Mouse (Mus musculus) CH12.LX (cell line): Measurements from ENCODE around the gene Gm20662. TPM values are rescaled to one million over a fixed set of nuclear protein-coding genes. Genes with fewer than 3 reads are reported as not detected.

Experiments
- DNase-seq: peaks from one replicate; pipeline ENCODE4 v3.0.0-alpha.2; 2013; ENCODE audit errors: extremely low read depth
- H3K27ac ChIP-seq: 2 replicates; pipeline ENCODE4 v1.5.1; 2012; ENCODE audit warnings: low read depth, mild to moderate bottlenecking, control low read depth, moderate library complexity; ENCODE audit not compliant: insufficient read depth
- H3K27me3 ChIP-seq: replicated peaks from 2 replicates; pipeline ENCODE3; 2012; ENCODE audit warnings: inconsistent platforms
- H3K36me3 ChIP-seq, 2 experiments: replicated peaks in 1 of 2; 2 replicates each; pipeline versions ENCODE3 to v1.6.1; 2012; ENCODE audit warnings: inconsistent platforms in 1 of 2, low read length in 1 of 2, mild to moderate bottlenecking in 1 of 2, mixed read lengths in 1 of 2, moderate library complexity in 1 of 2; ENCODE audit not compliant: control insufficient read depth in 1 of 2, insufficient read depth in 1 of 2
- H3K4me1 ChIP-seq, 2 experiments: 2 replicates each; pipeline ENCODE4 v1.6.1; 2012; ENCODE audit warnings: inconsistent platforms in 1 of 2, moderate library complexity in 1 of 2; ENCODE audit not compliant: insufficient read depth in 2 of 2, control insufficient read depth in 1 of 2
- H3K4me2 ChIP-seq: 2 replicates; pipeline ENCODE4 v1.6.1; 2012; ENCODE audit warnings: low read depth, mild to moderate bottlenecking, control low read depth; ENCODE audit not compliant: poor library complexity, insufficient read depth, severe bottlenecking
- H3K4me3 ChIP-seq, 3 experiments: fragments of 150-350 bp in 1 of 3; sonication (generic) in 1 of 3; replicated peaks in 1 of 3; 2 replicates each; pipeline versions ENCODE3 to v1.5.1; 2011 to 2012; ENCODE audit warnings: low read depth in 2 of 3, low read length in 2 of 3, mild to moderate bottlenecking in 2 of 3, moderate library complexity in 2 of 3, control low read depth in 1 of 3, improper control_type of control experiment in 1 of 3, inconsistent platforms in 1 of 3, mixed read lengths in 1 of 3; ENCODE audit not compliant: poor library complexity in 1 of 3
- H3K79me2 ChIP-seq: replicated peaks from 2 replicates; pipeline ENCODE4 v1.6.1; 2012; ENCODE audit warnings: mild to moderate bottlenecking, moderate library complexity; ENCODE audit not compliant: control insufficient read depth, poor library complexity, insufficient read depth, severe bottlenecking; ENCODE audit errors: extremely low read depth
- H3K9ac ChIP-seq: 2 replicates; pipeline ENCODE4 v1.6.1; 2012; ENCODE audit warnings: low read depth, mild to moderate bottlenecking, control low read depth, moderate library complexity; ENCODE audit not compliant: insufficient read depth
- H3K9me3 ChIP-seq: replicated peaks from 2 replicates; pipeline ENCODE3; 2012; ENCODE audit warnings: low read length, inconsistent platforms, mixed read lengths
- BHLHE40 ChIP-seq: IDR thresholded peaks from 2 replicates; pipeline ENCODE4 v1.6.1; 2011; ENCODE audit warnings: mild to moderate bottlenecking, low read depth, low read length, improper control_type of control experiment
- E2F4 ChIP-seq: IDR thresholded peaks from 2 replicates; pipeline ENCODE4 v1.6.1; 2011; ENCODE audit warnings: low read depth, low read length, improper control_type of control experiment; ENCODE audit not compliant: insufficient replicate concordance
- ELF1 ChIP-seq: IDR thresholded peaks from 2 replicates; pipeline ENCODE4 v1.6.1; 2014; ENCODE audit warnings: low read depth, mild to moderate bottlenecking, inconsistent platforms, low read length, improper control_type of control experiment
- GABPA ChIP-seq: IDR thresholded peaks from 2 replicates; pipeline ENCODE4 v1.6.1; 2012; ENCODE audit warnings: low read depth, low read length, improper control_type of control experiment, inconsistent platforms; ENCODE audit not compliant: insufficient replicate concordance
- MAX ChIP-seq: IDR thresholded peaks from 2 replicates; pipeline ENCODE4 v1.6.1; 2011; ENCODE audit warnings: low read length, improper control_type of control experiment
- MAZ ChIP-seq: IDR thresholded peaks from 2 replicates; pipeline ENCODE4 v1.6.1; 2012; ENCODE audit warnings: low read depth, mild to moderate bottlenecking, inconsistent platforms, low read length, improper control_type of control experiment, moderate library complexity
- MEF2A ChIP-seq: IDR thresholded peaks from 2 replicates; pipeline ENCODE4 v1.6.1; 2014; ENCODE audit warnings: low read depth, mild to moderate bottlenecking, inconsistent platforms, low read length, improper control_type of control experiment, borderline replicate concordance
- MXI1 ChIP-seq: IDR thresholded peaks from 2 replicates; pipeline ENCODE4 v1.6.1; 2011; ENCODE audit warnings: mild to moderate bottlenecking, low read depth, low read length, improper control_type of control experiment
- MYC ChIP-seq: IDR thresholded peaks from 2 replicates; pipeline ENCODE4 v1.6.1; 2011; ENCODE audit warnings: low read depth, mild to moderate bottlenecking, improper control_type of control experiment, low read length
- PAX5 ChIP-seq: IDR thresholded peaks from 2 replicates; pipeline ENCODE4 v1.6.1; 2012; ENCODE audit warnings: low read length, inconsistent platforms, mixed read lengths
- RAD21 ChIP-seq: IDR thresholded peaks from 2 replicates; pipeline ENCODE4 v1.6.1; 2011; ENCODE audit warnings: low read depth, mild to moderate bottlenecking, low read length, improper control_type of control experiment, moderate library complexity
- TBP ChIP-seq: conservative IDR thresholded peaks from 2 replicates; pipeline ENCODE4 v1.6.1; 2011; ENCODE audit warnings: low read depth, low read length, improper control_type of control experiment
- TCF12 ChIP-seq: IDR thresholded peaks from 2 replicates; pipeline ENCODE4 v1.6.1; 2014; ENCODE audit warnings: low read depth, mild to moderate bottlenecking, inconsistent platforms, low read length, improper control_type of control experiment
- USF2 ChIP-seq: conservative IDR thresholded peaks from 2 replicates; pipeline ENCODE4 v1.6.1; 2011; ENCODE audit warnings: low read depth, low read length, improper control_type of control experiment
- dilution Hi-C: fragments of 300-500 bp; cut with MboI; formaldehyde crosslinking; loops from 2 replicates; pipeline ENCODE4 v1.14.3; 2020; ENCODE audit warnings: low sequenced_read_pairs; ENCODE audit not compliant: extremely low pct_unique_long_range_greater_than_20kb, extremely low pct_ligation_motif_present
- in situ Hi-C: fragments of 300-500 bp; cut with MboI; formaldehyde crosslinking; loops from 3 replicates; pipeline ENCODE4 v1.14.3; 2019; ENCODE audit warnings: low sequenced_read_pairs, low pct_ligation_motif_present, low pct_unique_long_range_greater_than_20kb, mixed read lengths
- polyA plus RNA-seq: library from polyadenylated mRNA; unstranded; fragments of >175 nt; gene quantifications from 2 replicates; pipeline ENCODE4 v1.2.1, GENCODE M21; 2012; ENCODE audit warnings: low read depth; ENCODE audit not compliant: insufficient read length
- total RNA-seq, 2 experiments: library from RNA; depleted of rRNA; stranded (reverse); fragments of 300-350 nt in 1 of 2; fragments of >200 nt in 1 of 2; gene quantifications; 2 replicates each; pipeline ENCODE4 v1.2.3; 2012 to 2014

Gene Gm20662
- total and polyA plus RNA-seq, 3 experiments, result 0.31 to 1.2 TPM; not detected in 1

DNA sequence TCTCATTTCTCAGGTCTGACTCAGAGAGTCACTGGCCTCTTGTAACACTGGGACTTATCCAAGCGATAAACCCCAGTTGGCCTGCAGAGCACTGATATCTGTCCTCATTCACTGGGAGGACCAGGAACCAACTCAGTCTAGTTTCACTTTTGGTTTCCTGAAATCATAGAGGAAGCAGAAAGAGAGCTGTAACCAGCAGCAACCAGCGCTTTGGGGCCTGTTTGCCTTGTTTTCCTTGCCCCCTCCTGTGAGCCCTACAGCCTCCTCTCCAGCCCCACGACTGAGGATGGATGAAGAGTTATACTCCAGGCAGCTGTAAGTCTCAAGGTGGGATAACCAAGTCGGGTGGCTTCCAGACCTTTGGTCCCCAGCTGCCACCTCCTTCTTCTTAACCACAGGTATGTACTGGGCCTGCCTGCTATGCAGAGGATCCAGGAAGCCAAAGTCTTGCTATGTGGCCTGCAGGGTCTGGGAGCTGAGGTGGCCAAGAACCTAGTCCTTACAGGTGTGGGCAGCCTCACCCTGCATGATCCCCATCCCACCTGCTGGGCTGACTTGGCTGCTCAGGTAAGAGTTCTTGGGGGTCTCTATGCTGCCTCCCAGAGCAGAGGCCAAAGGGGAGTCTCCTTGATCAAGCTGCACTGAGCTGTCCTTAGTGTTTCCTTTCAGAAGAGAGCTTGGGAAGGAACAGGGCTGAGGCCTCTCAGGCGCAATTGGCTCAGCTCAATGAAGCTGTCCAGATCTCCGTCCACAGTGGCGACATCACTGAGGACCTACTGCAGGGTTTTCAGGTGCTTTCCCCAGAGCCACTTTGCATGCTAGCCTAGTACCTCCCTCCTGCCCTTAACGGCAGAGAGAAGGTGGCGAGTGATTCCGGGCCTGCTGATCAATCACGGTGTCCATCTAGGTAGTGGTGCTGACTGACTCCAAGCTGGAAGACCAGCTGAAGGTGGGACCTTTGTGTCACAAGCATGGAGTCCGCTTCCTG, 20.5 kb upstream of the Gm20662 start, which contains the start of gene Uba7 (continued):
- no peak for TF ChIP-seq E2F4
- no peak; the same call in 1 of the 2 replicates for TF ChIP-seq BHLHE40
- no peak; the same call in 1 of the 2 replicates for TF ChIP-seq MAX
- peak; percentile 66; the same call in 1 of the 2 replicates for TF ChIP-seq TCF12
- TF ChIP-seq PAX5, result no peak
- TF ChIP-seq ELF1, result peak; percentile 70
- peak; percentile 78; the same call in 1 of the 2 replicates for TF ChIP-seq MXI1
- no peak for TF ChIP-seq USF2
- no peak for TF ChIP-seq MAZ
- 0 out of 2 replicates have a peak, but pooled peaks have one; percentile 43 for TF ChIP-seq MYC
- TF ChIP-seq RAD21, result no peak; the same call in 1 of the 2 replicates
- TF ChIP-seq TBP, result peak; percentile 74
- TF ChIP-seq, all 38 proteins: peak for 16

- Histone ChIP-seq H3K4me1 (peaks cover 26 to 72% of the 10 kb centered on the region in 2 experiments), H3K79me2 (no peaks in the 10 kb centered on the region), H3K36me3 (peaks cover 61 to 73% of the 10 kb centered on the region in 2 experiments), H3K27ac (no peak overlapping the region), H3K4me2 (no peak overlapping the region), H3K27me3 (no peaks in the 10 kb centered on the region), H3K9me3 (no peaks in the 10 kb centered on the region), H3K9ac (no peak overlapping the region), H3K4me3 (no peak overlapping the region)
- no peak for DNase-seq
- in situ Hi-C loops (no loop called here), dilution Hi-C loops (no loop called here)
- TF ChIP-seq GABPA, result no peak
- no peak for TF ChIP-seq MYC
- no peak for TF ChIP-seq MEF2A
- TF ChIP-seq E2F4, result no peak
These were observed 17.3 kb upstream of the Gm20662 start for GRCm38 (mm10) chr9:107978815-107979214.
